Mouse (Mus musculus) testis, adult 2 months (tissue): Measurements from ENCODE around the gene Odf3b.

Source experiments
- CTCF ChIP-seq: fragments of 200-500 bp; IDR thresholded peaks from 2 replicates; pipeline ENCODE4 v1.5.1; 2012; ENCODE audit warnings: low read depth, mild to moderate bottlenecking, inconsistent platforms, low read length, moderate library complexity; ENCODE audit not compliant: control insufficient read depth, insufficient read depth, insufficient replicate concordance
- POLR2A ChIP-seq: fragments of 200-500 bp; IDR thresholded peaks from 2 replicates; pipeline ENCODE4 v1.6.1; 2012; ENCODE audit warnings: low read depth, mild to moderate bottlenecking, inconsistent platforms, low read length, moderate library complexity; ENCODE audit not compliant: control insufficient read depth

DNA sequence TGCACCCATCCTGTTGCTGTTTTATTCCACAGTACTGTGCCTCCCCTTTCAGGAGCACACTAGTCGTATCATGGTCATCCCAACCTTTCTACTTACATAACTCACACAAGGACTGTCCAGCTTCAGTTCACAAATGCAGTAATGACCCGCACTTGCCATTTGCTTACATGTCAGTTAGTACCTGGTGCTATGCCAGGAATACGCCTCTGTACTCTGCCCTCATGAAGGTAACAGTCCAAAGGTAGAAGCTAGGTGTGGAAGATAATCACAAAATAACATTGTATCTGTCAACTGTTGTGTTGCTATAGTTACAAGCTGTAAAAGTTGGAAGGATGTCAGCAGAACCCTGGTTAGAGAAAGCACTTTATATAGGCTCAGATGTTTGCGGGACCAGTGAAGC, 17.8 kb upstream of the Odf3b start:
- TF ChIP-seq CTCF (no peak), POLR2A (no peak)
